Mouse (Mus musculus) left cerebral cortex, postnatal 25 days (tissue): ENCODE results near the gene Mapk1ip1. TPM values are rescaled to one million over a fixed set of nuclear protein-coding genes. Genes with fewer than 3 reads are reported as not detected.
A peak's percentile ranks its signal among the peaks of the same experiment; 100 is the strongest.

ENCODE experiments used
- DNase-seq, 2 experiments: peaks; one replicate each; pipeline ENCODE4 v3.0.0; 2022; ENCODE audit warnings: low spot score in 2 of 2, mixed read lengths in 1 of 2
- intact Hi-C: fragments of 180-260 bp; cut with DNase I; formaldehyde crosslinking; loops from one replicate; pipeline ENCODE4 v1.15.1; 2025
- total RNA-seq, 2 experiments: library from RNA; stranded (reverse); gene quantifications; 2 replicates each; pipeline ENCODE4 v1.2.3; 2021

The Mapk1ip1 gene
- 10 to 100 TPM; 37.7 to 43.1 TPM for total RNA-seq

DNA sequence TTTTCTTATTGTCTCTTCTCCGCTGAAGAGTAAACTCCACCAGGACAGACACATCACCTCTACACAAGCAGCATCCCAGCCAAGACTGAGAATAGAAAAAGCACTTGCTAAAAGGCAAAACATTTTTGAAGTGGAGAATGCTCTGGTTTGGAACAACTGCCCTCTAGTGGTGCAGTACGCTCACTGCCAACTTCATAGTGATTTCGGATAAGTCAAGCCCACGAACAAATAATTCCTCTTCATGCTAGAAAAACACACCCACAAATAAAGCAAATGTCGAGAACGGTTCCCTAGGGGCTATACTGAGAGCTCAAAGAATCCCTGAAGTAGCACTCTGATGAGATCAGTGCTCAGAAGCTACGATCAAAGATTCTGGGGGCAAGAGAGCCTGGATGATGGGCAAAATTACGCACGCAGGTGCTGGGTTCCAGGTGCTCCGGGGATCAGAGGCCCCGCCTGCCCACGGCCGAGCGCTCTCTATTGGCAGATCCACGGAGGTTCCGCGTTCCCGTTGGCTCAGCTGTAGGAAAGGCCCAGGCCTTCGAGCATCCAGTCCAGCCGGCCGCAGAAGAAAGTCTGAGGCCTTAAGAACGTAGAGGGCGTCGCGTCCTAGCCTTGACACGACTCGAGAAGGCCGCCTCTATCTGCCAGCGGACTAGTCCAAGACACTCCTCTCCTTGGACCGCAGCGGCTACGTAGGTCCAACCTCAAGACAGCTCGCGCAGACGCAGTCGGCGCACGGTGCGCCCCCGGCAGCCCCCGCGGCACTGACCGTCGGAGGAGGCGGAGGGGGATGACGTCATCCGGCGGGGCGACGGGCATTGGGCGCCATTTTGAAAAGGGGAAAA, at the start of gene Mapk1ip1, which contains the start of gene Ppp2r2d:
Gene Mapk1ip1 (minus strand): TSS at position 730 of the 848 bp plus-strand sequence.
Gene Ppp2r2d (plus strand): TSS at position 536 of the 848 bp plus-strand sequence.
- DNase-seq = peak; percentile 95 to 96
- intact Hi-C loops = loop anchor here (2.0 kb wide), 1 partner anchor 63 kb away; the partner anchor contains the start of gene Bnip3

DNA sequence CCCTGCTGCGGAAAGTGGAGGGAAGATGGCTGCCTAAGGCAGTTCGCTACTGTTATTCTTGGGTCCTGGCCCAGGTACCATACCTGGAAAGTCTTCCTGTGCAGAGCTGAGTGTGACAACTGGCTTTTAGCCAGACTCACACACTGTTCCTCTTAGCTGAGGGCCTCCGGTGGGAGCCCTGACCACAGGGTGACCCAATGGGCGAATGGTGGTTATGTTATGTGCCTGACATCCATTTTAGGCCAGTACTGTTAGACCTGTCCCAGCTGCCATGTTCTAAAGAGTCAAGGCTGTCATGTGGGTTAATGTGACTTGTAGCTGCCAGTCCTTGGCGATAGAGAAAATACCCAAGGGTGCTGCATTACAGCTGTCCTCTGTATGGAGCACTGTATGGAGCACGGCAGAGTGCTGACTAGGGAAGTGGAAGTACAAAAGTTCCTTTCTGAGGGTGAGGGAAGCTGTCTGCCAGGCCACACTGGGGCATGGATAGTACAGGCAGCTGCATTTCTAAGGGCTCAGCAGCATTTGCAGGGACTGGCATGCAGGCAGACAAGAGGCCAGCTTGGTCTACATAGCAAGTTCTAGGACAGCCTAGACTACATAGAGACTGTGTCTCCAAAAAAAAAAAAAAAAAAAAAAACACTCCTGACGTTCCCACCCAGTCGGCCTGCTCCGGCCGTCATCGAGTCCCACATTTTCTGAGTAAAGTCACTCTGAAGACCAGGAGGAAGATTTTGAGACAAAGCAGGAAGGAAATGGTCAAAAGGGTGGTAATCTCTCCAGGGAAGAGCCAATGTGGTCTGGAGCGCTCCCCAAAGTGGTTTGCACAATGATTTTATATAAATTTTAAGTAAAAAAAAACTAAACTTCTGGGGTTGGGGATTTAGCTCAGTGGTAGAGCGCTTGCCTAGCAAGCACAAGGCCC, 39.6 kb upstream of the Mapk1ip1 start:
- intact Hi-C loops = no loop called here
- no peak for DNase-seq

DNA sequence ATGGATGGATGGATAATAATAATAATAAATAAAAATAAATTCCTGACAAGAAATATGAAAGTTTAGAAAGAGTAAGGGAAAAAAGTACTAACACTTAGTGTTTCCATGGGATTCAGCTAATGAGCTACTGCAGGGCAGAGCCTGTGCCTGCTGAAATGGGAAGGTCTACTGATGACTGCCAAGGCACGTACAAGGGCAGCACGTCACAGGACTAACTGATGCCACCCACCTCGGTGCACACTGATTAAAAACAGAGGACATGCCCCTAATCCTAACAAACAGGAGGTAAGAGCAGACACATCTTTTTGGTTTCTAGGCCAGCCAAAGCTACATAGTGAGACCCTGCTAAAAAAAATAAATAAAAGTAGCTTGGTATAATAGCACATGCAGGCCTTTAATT, 37.7 kb upstream of the Mapk1ip1 start:
- intact Hi-C loops = no loop called here

DNA sequence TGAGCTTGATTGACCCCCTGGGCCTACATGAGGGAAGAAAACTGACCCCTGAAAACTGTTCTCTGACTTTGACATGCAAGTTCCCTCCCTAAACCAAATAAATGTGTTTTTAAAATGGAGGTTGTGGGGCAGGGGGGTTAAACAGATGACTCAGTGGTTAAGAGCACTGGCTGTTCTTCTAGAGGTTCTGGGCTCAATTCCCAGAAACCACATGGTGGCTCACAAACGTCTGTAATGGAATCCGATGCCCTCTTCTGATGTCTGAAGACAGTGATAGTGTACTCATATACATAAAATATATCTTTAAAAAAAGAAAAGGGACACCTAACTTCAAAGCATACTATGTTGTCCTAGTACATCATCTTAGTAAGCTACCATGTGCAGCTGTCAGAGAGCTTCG, 29.0 kb upstream of the Mapk1ip1 start:
- no peak for DNase-seq
- intact Hi-C loops = no loop called here

More for the DNA sequence above, 37.7 kb upstream of the Mapk1ip1 start:
- DNase-seq = no peak

DNA sequence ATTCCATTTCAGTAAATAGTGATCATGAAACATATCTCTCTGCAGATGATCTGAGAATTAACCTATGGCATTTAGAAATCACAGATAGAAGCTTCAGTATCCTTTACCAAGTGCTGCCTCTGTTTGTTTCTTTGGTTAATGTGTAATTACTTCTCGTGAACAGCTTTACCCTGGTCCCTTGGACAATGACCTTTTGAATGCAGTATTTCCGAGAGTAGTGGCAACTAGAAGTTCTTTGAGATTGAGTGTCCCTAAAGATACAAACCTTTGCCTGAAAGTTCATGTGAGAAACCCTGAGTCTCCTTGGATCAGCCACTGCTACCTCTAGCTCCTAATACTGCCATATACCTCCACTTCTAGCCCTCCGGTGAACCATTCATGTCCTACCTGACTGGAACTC, 26.9 kb upstream of the Mapk1ip1 start:
- intact Hi-C loops = no loop called here
- no peak for DNase-seq

DNA sequence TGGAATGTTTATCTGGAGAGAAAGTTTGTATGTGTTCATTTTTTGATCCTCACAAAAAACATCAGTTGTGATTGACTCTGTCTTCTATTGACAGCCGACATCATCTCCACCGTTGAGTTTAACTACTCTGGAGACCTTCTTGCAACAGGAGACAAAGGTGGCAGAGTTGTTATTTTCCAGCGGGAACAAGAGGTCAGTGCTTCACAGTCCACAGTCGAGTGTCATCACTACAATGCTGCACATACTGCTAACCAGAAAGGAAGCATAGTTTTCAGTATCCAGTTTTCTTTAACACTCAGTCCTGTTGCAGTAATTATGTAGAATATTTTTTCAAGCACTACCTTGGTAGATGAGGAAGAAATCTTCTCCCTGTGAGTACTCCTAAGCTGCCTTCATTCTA, 22.2 kb upstream of the Mapk1ip1 start:
- no peak for DNase-seq
- intact Hi-C loops = no loop called here

DNA sequence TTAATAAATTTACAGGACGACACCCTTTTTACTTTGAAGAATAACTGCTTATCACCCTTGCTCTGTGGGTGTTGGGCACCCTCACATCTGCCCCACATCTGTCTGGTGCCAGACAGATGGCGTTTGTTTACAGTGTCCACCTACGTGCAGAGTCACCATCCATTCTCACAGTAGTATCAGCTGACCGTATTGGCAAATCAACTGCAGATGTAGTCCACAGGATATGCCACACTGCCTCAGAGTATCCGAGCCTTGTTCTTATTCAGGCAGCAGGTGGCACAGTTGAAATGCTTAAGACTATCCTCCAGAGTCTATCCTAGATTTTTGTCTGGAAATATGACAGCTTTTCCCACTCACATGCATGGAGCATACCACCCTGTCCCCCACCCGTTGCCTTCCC, 21.2 kb upstream of the Mapk1ip1 start:
- intact Hi-C loops = no loop called here
- no peak for DNase-seq

DNA sequence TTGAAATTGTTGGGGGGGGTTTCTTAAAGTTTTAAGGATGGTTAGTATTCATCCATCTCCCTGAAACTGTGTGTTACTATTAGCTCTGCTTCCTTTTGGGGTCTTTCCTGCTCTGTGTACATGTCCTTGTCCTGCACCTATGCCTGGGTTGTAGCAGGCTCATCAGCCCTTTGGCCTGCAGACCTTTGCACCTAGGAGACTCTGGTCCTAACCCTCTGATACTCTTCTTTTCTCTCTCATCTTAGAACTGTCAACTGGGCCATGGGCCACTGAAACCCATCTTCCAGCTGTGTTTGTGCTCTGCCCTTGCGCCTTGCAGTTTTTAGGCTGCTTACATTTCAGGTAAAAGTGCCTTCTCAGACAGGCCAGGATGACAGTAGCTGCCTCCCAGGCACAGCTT, 18.7 kb upstream of the Mapk1ip1 start:
- intact Hi-C loops = no loop called here
- DNase-seq = no peak

DNA sequence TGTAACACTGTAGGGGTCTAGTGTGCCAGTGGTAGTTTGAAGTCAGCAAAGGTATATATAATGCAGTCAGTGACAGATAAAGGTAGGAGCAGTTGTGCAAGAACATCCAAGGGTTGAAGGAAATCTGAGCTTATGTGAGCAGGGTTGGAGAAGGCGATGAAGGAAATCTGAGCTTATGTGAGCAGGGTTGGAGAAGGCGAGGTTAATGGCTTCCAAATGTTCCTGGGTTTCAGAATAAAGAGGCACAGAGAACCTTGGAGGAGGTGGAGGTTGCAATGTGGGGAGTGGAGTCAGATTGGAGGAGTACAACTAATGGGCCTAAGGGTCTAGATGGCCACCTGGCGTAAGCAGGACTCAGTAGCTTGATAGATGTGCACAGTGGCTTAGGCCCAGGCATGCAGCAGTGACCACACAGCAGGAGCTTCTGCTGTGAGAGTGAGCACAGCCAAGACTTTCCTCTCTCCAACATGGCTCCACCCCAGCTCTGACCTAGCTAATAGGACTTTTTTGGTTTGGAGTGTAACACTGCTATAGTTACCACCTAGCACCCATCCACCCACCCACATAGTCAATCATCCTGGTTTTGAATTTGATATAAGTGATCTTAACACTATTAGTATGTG, 18.0 kb upstream of the Mapk1ip1 start:
- intact Hi-C loops = no loop called here
- DNase-seq = no peak

DNA sequence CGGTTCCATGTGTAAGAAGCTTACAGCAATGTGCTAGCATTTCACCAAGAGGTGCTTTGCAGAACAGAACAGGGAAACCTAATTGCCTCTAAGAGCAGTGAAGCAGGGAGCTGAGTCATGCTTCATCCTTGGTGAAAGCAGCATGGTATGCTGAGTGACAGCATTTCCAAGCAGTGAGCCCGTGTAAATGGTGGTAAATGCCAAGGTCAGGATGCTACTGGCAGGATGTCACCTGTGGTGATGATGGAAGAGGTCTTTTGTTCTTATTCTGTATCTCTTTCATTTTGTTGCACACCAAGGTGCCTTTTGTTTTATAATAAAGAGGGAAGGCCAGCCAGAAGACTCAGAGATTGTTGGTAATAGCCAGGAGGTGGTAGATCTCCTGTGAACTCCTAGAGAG, 10.6 kb upstream of the Mapk1ip1 start:
- intact Hi-C loops = no loop called here
- DNase-seq = no peak

DNA sequence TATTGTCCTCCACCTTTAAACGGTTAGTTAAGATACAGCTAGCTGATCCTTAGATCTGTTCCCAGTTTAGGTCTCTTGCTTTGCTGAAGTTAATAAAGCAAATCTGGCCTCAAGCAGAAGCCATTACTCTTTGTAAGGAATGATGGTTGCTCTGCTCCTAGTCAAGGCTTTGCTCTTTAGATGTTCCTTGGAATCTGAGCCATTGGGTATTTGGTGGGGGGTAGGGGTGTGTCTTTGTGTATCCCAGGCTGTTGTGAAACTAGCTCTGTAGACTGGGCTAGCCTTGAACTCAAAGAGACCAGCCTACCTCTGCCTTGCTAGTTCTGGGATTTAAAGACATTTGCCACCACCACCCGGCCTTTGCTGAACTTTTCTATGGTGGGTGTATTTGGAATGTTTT, 8.1 kb upstream of the Mapk1ip1 start:
- no peak for DNase-seq
- intact Hi-C loops = no loop called here

DNA sequence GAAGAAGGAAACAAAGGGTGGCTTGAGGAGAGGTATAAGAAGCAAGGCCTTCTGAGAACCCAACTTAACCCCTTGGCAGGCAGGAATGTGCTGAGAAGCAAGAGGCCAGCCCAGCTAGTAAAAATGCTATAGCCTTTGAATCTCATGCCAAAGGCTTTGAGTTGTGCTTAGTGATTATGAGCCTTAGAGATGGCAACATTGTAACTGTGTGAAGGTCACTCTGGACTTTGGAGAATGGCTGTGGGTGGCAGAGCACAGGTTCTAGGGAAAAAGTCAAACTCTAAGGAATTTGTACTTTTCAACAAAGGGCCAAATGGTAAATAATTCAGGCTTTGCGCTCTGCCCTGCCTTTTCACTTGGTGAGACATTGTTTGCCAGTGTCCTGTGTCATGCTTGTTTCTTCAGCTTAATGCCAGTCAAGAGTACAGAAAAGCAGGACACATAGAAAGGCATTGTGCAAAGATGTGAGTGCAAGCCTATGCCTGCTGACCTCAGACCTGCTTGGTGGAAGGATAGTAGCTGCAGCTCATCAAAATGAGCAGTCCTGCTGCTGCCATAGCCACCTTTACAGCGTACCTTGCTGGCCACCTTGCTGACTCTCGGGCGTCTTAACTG, 7.5 kb upstream of the Mapk1ip1 start:
- no peak for DNase-seq
- intact Hi-C loops = no loop called here

DNA sequence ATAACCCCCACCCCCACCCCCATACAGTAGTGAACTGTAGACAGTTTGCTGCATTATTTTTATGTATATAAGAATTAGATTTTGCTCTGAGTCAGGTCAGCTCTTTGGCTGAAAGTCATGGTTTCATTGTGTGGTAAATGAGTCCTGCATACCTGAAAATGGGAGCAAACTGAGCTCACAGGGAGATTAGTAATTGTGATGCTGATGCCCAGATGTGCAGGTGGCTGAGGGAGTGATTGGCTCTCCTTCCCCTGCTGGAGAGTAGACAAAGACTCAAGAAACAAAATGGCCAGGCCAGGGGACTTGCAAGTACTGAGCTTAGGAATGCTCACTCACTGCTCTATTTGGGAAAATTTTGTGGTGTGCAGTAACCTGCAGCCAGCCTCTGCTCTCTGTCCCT, 4.0 kb upstream of the Mapk1ip1 start:
- intact Hi-C loops = no loop called here

DNA sequence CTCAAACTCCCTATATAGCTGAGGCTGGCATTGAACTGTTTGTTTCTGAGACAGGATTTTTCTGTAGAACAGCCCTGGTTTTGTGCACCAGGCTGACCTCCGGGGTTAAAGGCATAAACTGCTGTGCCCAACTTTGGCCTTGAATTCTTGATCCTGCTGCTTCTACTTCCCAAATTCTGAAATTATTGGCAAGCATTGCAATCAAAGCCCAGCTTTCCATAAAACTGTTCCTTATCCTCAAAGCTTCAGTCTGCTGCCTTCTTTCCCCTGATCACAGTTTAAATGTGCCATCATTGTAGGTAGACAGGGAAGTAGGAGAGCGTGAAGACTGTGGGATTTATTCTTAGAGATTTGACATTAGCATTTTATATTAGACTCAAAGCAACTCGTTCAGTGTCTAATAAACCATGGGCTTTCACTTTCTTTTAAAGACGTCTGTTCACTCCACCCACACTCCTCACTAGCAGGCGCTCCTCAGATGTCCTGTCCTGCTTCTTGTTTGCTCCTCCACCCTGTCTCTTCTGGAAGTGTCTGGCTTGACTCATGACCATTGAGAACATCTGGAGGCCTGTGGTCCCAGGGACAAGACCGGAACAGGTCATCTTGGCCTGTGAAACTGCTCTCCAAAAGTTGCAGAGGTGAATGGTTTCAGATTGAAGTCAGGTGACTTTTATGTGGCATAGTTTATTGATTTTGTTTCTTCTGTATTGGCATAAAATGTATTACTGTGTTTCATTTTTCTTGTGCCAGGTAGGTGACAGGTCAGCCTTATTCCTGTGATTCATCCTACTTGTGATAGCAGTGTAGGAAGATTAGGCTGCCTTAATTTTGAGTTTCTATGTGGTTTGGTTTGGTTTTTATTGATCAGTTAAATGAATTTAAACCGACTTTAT, 2.2 kb upstream of the Mapk1ip1 start:
- intact Hi-C loops = no loop called here
- DNase-seq = no peak

More for the DNA sequence above, 4.0 kb upstream of the Mapk1ip1 start:
- DNase-seq = no peak

DNA sequence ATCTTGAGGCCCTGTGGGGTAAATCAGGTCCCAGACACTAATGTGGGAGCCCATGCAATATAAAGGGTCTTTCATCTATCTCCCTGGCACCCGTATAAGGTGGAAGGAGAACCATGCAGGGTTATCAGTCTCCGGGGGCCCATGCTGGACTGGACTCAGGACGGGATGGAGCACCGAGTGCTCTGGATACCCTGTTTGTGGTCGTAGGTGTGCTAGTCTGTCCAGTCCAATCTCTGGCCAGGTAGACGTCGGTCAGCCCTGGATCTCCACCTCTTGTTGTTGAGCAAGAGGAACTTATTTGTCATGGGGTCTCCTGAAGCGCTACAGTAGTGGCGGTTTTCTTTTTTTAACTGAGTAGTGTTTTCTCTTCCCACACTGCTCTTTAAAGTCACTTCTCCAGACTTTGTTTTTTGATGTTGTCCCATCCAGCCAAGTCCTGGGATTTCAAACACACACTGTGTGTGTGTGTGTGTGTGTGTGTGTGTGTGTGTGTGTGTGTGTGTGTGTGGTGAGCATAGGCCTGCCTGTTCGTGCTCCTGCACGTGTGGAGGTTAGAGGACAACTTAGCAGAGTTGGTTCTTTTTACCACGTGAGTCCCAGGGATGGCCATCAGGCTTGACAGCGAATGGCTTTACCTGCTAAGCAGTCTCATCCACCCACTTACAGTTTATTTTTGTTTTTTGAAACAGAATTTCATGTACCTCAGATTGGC, 1.4 kb upstream of the Mapk1ip1 start:
- no peak for DNase-seq
- intact Hi-C loops = loop anchor here (2.0 kb wide), 1 partner anchor 61 kb away; the partner anchor contains the start of gene Bnip3

DNA sequence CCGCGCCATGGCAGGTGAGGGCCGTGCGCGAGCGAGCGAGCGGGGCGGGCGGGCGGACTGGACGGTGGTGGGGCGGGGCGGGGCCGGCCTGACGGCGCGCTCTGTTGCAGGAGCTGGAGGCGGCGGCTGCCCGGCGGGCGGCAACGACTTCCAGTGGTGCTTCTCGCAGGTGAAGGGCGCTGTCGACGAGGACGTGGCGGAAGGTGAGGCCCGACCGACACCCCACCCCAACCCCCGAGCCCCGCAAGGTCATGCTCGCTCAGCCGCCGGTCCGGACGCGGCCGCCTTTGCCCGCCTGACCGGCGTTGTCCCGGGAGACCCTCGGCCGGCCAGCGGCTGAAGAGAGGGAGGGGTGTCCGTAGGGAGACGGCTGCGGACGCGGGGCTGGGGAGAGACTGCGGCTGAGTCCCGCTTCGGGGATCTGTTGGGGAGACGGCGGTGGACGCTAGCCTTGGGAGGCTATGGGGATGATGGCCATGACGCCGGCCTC, 474 bp upstream of the Mapk1ip1 start:
- peak; percentile 32 to 38 for DNase-seq
- intact Hi-C loops = loop anchor here (2.0 kb wide), 1 partner anchor 62 kb away; the partner anchor contains the start of gene Bnip3

DNA sequence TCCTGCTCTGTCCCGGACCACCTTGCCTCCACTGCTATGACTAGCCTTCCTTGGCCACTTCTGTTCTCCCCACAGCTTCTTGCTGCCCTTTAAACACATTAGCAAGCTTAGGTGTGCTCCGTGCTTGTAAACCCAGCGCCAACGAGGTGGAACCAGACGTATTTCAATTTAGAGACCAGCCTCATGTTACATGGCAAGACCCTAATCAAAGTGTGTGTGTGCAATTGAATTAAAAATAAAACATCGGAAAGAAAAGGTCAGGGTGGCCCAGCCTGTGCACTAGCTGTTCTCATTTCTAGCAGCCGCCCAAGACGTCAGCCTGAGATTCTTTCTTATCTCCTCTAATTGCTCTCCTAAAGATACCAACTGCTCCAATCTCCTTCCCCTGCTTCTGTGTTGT, 962 bp downstream of the Mapk1ip1 start:
- intact Hi-C loops = no loop called here

DNA sequence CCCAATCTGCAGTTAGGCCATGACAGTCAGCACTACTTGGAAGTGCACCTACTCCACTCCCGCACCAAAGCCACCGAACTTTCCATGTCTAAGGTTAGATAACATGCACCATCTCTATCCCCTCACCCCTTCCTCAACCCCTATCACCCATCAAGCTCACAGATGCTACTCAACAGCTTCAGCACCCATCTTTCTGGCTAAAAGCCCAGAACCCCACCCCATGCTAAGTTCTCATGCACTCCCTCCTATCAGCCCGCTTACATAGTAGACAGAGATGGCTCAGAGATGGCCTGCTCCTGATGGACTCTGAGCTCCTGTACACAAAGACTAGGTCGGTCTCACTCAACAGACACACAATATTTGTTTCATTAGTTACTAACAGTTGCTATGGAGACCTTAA, 2.7 kb downstream of the Mapk1ip1 start:
- intact Hi-C loops = no loop called here
- no peak for DNase-seq

More for the DNA sequence above, 962 bp downstream of the Mapk1ip1 start:
- DNase-seq = no peak
